Comparison of ENCODE assay signal across 14 mouse cellular contexts in genomic region chr1:51347596-51347995, GRCm38 (mm10). TPM values are rescaled to one million over a fixed set of nuclear protein-coding genes. Genes with fewer than 3 reads are reported as not detected.
DNase-seq lines count a peak whose midpoint lies in the region; ATAC-seq and TF ChIP-seq lines count a peak whose summit lies in the region.
"Had no signal": no experiment of that assay in that cellular context is flagged by ENCODE, and none has a peak within 500 bp of the region (broad histone marks: within the 10 kb centered on the region; RNA-seq: fewer than 3 reads in every experiment).

No protein-coding gene starts in this region.

- no peak for ATAC-seq in heart, embryonic 11.5 days (replicated peaks; ENCODE audit: insufficient number of reproducible peaks, low FRiP score, low TSS enrichment)
- no peak for ATAC-seq in lung, postnatal 0 days
- no peak for ATAC-seq in liver, embryonic 14.5 days (ENCODE audit: insufficient read depth)
- no peak for ATAC-seq in inflammation-experienced regulatory T-cells, adult 6 months

- no peaks in the 10 kb centered on the region; the same call in 1 of the 2 replicates for H3K9me3 ChIP-seq in heart, embryonic 11.5 days (replicated peaks; ENCODE audit: control insufficient read depth, low read length)
- no peaks in the 10 kb centered on the region for H3K9me3 ChIP-seq in lung, postnatal 0 days (ENCODE audit: low read length)
- no peaks in the 10 kb centered on the region for H3K9me3 ChIP-seq in liver, embryonic 14.5 days (ENCODE audit: control insufficient read depth, low read length)
- H3K9me3 ChIP-seq: hindbrain, embryonic 10.5 days; liver, embryonic 15.5 days had no signal

- H3K9ac ChIP-seq in heart, embryonic 11.5 days (ENCODE audit: low read depth, low read length), result no peak overlapping the region
- H3K9ac ChIP-seq in lung, postnatal 0 days (replicated peaks; ENCODE audit: low read depth), result no peak overlapping the region
- no peak overlapping the region for H3K9ac ChIP-seq in liver, embryonic 14.5 days (replicated peaks)
- H3K9ac ChIP-seq: heart, embryonic 12.5 days; liver, embryonic 15.5 days had no signal

- H3K27ac ChIP-seq in heart, embryonic 11.5 days (ENCODE audit: low read depth, low read length), result no peak overlapping the region
- H3K27ac ChIP-seq in lung, postnatal 0 days (ENCODE audit: low read length), result no peak overlapping the region
- H3K27ac ChIP-seq in liver, embryonic 14.5 days, result no peak overlapping the region
- H3K27ac ChIP-seq: hindbrain, embryonic 10.5 days; liver, embryonic 15.5 days had no signal

- TF ChIP-seq POLR2A in lung, adult 2 months (IDR thresholded peaks at IDR 0.05; ENCODE audit: borderline replicate concordance, extremely low read depth, low read depth, low read length), result no peak

- no peak for TF ChIP-seq EP300 in lung, postnatal 0 days (IDR thresholded peaks at IDR 0.05)
- no peak for TF ChIP-seq EP300 in liver, embryonic 14.5 days (IDR thresholded peaks at IDR 0.05; ENCODE audit: low read depth)

- no peaks in the 10 kb centered on the region for H3K36me3 ChIP-seq in heart, embryonic 11.5 days (ENCODE audit: control insufficient read depth, insufficient read depth, low read length)
- H3K36me3 ChIP-seq in lung, postnatal 0 days (ENCODE audit: insufficient read depth, low read length), result no peaks in the 10 kb centered on the region
- no peaks in the 10 kb centered on the region for H3K36me3 ChIP-seq in liver, embryonic 14.5 days (replicated peaks; ENCODE audit: control insufficient read depth, insufficient read depth, low read depth)
- H3K36me3 ChIP-seq: heart, embryonic 12.5 days; hindbrain, embryonic 10.5 days; liver, embryonic 15.5 days had no signal

- H3K4me2 ChIP-seq in heart, embryonic 11.5 days, result no peak overlapping the region
- no peak overlapping the region for H3K4me2 ChIP-seq in lung, postnatal 0 days (replicated peaks; ENCODE audit: low read depth, low read length)
- no peak overlapping the region for H3K4me2 ChIP-seq in liver, embryonic 14.5 days (ENCODE audit: low read depth)
- H3K4me2 ChIP-seq: heart, embryonic 12.5 days; liver, embryonic 15.5 days had no signal

- H3K27me3 ChIP-seq in heart, embryonic 11.5 days (ENCODE audit: control insufficient read depth, insufficient read depth, low read length), result no peaks in the 10 kb centered on the region
- H3K27me3 ChIP-seq in lung, postnatal 0 days (replicated peaks; ENCODE audit: insufficient read depth, low read length), result no peaks in the 10 kb centered on the region
- H3K27me3 ChIP-seq in liver, embryonic 14.5 days (ENCODE audit: control insufficient read depth, insufficient read depth, low read length), result no peaks in the 10 kb centered on the region
- H3K27me3 ChIP-seq: heart, embryonic 12.5 days; liver, embryonic 15.5 days had no signal

- DNase-seq in heart, adult 11 months, result peak; percentile 82
- DNase-seq in lung, postnatal 0 days (ENCODE audit: low spot score), result no peak
- DNase-seq in lung, postnatal 36 days, result no peak
- DNase-seq in ES-CJ7 (ENCODE audit: low read depth, low spot score), result peak; percentile 79
- no peak for DNase-seq in liver, embryonic 14.5 days (ENCODE audit: low read depth in 3 of 3, low spot score in 3 of 3)
- no peak for DNase-seq in lung, adult 2 months
- DNase-seq: adrenal gland, adult 2 months; cerebellum, adult 11 months; kidney, adult 9 months had no signal

- no peaks in the 10 kb centered on the region for H3K4me1 ChIP-seq in heart, embryonic 11.5 days (ENCODE audit: control insufficient read depth, insufficient read depth, low read length)
- H3K4me1 ChIP-seq in lung, postnatal 0 days (ENCODE audit: insufficient read depth, low read depth, low read length), result no peaks in the 10 kb centered on the region
- H3K4me1 ChIP-seq in liver, embryonic 14.5 days (replicated peaks; ENCODE audit: control insufficient read depth in 2 of 2, insufficient read depth in 2 of 2, low read length in 1 of 2), result no peaks in the 10 kb centered on the region
- no peaks in the 10 kb centered on the region for H3K4me1 ChIP-seq in lung, adult 2 months (ENCODE audit: control insufficient read depth, insufficient read depth, low read length)
- H3K4me1 ChIP-seq: heart, embryonic 12.5 days; liver, embryonic 15.5 days had no signal

- 74% methylated on average over 3 of the region's 3 CpGs for WGBS in heart, embryonic 11.5 days (ENCODE audit: insufficient replicate concordance)
- 93% methylated on average over 3 of the region's 3 CpGs for WGBS in lung, postnatal 0 days
- 74% methylated on average over 3 of the region's 3 CpGs for WGBS in liver, embryonic 14.5 days (ENCODE audit: insufficient replicate concordance)
- WGBS in lung, adult 2 months, result 93% methylated on average over 3 of the region's 3 CpGs

- H3K4me3 ChIP-seq in heart, embryonic 11.5 days (ENCODE audit: low read depth, low read length), result no peak overlapping the region
- no peak overlapping the region for H3K4me3 ChIP-seq in lung, postnatal 0 days (ENCODE audit: low read depth, low read length)
- H3K4me3 ChIP-seq in liver, embryonic 14.5 days (ENCODE audit: insufficient read depth in 1 of 2, low read depth in 2 of 2, low read length in 2 of 2), result no peak overlapping the region
- no peak overlapping the region for H3K4me3 ChIP-seq in lung, adult 2 months (replicated peaks; ENCODE audit: extremely low read depth, low read depth, low read length)
- H3K4me3 ChIP-seq: heart, embryonic 12.5 days; hindbrain, embryonic 10.5 days; liver, embryonic 15.5 days had no signal

- peak; percentile 29 for TF ChIP-seq CTCF in lung, postnatal 0 days (IDR thresholded peaks at IDR 0.05)
- peak; percentile 59 for TF ChIP-seq CTCF in liver, embryonic 14.5 days (IDR thresholded peaks at IDR 0.05; ENCODE audit: low read depth)
- no peak for TF ChIP-seq CTCF in lung, adult 2 months (IDR thresholded peaks at IDR 0.05; ENCODE audit: insufficient read depth, low read length)

RNA-seq across cellular contexts. Expression of gene Cavin2, which starts 58.7 kb away (rescaled TPM):
- polyA plus RNA-seq in heart, embryonic 11.5 days (2014; fragmentation: Nextera tagmentation; extraction: Ambion mirVana), result 107 and 123 TPM in 2 replicates
- polyA plus RNA-seq in lung, postnatal 0 days (2015; fragmentation: Nextera tagmentation; extraction: Ambion mirVana), result 353 and 401 TPM in 2 replicates
- 7.0 and 10.3 TPM in 2 replicates for polyA plus RNA-seq in liver, embryonic 14.5 days (2012; rRNA removed)
- polyA plus RNA-seq in liver, embryonic 14.5 days (2014; fragmentation: Nextera tagmentation; extraction: Ambion mirVana), result 22.7 and 24.9 TPM in 2 replicates
- 256 and 286 TPM in 2 replicates for polyA plus RNA-seq in lung, adult 2 months (2012; rRNA removed)
- not detected for polyA plus RNA-seq in inflammation-experienced regulatory T-cells, adult 6 months (2017; shearing (Covaris generic))

Comparison
In these comparisons a context has a peak if more than half of its experiments do, and no peak if none do; other contexts are left out.
1. DNase-seq: peak in heart, adult 11 months (single experiment) and ES-CJ7 (single experiment); none in lung, postnatal 0 days (single experiment), lung, postnatal 36 days (single experiment), liver, embryonic 14.5 days (0 of 3) and lung, adult 2 months (single experiment).
2. RNA of gene Cavin2, which starts 58.7 kb away (polyA plus RNA-seq): 353 to 401 TPM in lung, postnatal 0 days, 256 to 286 TPM in lung, adult 2 months, 107 to 123 TPM in heart, embryonic 11.5 days and 7.0 to 24.9 TPM in liver, embryonic 14.5 days; not detected in inflammation-experienced regulatory T-cells, adult 6 months; every median in the first group is over 4 times any median in the second.